Mouse (Mus musculus) forebrain, postnatal 0 days (tissue): ENCODE data around the gene Exoc3l4. TPM values are rescaled to one million over a fixed set of nuclear protein-coding genes. Genes with fewer than 3 reads are reported as not detected.

Source experiments
- ATAC-seq: fragments of 200-750 bp; cut with Nextera tagmentation; 2 replicates; pipeline ENCODE4 v1.8.0; 2017; ENCODE audit warnings: mild to moderate bottlenecking, moderate library complexity
- DNase-seq: peaks from one replicate; pipeline ENCODE4 v3.0.0-alpha.2; 2015
- H3K27ac ChIP-seq: fragments of 300-500 bp; sonication (generic); 2 replicates; pipeline ENCODE4 v1.5.1; 2014; ENCODE audit warnings: low read depth, mild to moderate bottlenecking, antibody characterized with exemption, low read length, moderate library complexity, mixed read lengths
- H3K27me3 ChIP-seq: fragments of 300-500 bp; sonication (generic); 2 replicates; pipeline ENCODE4 v1.6.1; 2014; ENCODE audit warnings: mild to moderate bottlenecking, low read length, mixed read lengths; ENCODE audit not compliant: insufficient read depth
- H3K36me3 ChIP-seq: fragments of 300-500 bp; sonication (generic); 2 replicates; pipeline ENCODE4 v1.6.1; 2014; ENCODE audit warnings: mild to moderate bottlenecking, moderate library complexity; ENCODE audit not compliant: insufficient read depth
- H3K4me1 ChIP-seq: fragments of 300-500 bp; sonication (generic); 2 replicates; pipeline ENCODE4 v1.6.1; 2014; ENCODE audit warnings: antibody characterized with exemption; ENCODE audit not compliant: insufficient read depth
- H3K4me2 ChIP-seq: fragments of 300-500 bp; sonication (generic); 2 replicates; pipeline ENCODE4 v1.6.1; 2014; ENCODE audit warnings: low read depth, mild to moderate bottlenecking, moderate library complexity
- H3K4me3 ChIP-seq: fragments of 300-500 bp; sonication (generic); 2 replicates; pipeline ENCODE4 v1.5.1; 2014; ENCODE audit warnings: low read depth, low read length, mixed read lengths
- H3K9ac ChIP-seq: fragments of 300-500 bp; sonication (generic); 2 replicates; pipeline ENCODE4 v1.6.1; 2014; ENCODE audit warnings: mild to moderate bottlenecking
- H3K9me3 ChIP-seq: fragments of 300-500 bp; sonication (generic); 2 replicates; pipeline ENCODE4 v1.6.1; 2016; ENCODE audit warnings: low read length
- CTCF ChIP-seq: sonication (generic); IDR thresholded peaks from 2 replicates; pipeline ENCODE4 v1.5.1; 2016; ENCODE audit warnings: antibody characterized with exemption, control low read depth, low read depth
- WGBS: fragments of 180-500 bp; shearing (Covaris S2); extraction: QIAGEN DNeasy Blood & Tissue Kit; methylation state at CpG from one replicate; pipeline ENCODE4 v1.1.7; 2014; 5-methylcytosine and 5-hydroxymethylcytosine counted together
- polyA plus RNA-seq: library from polyadenylated mRNA; unstranded; fragments of >200 nt; fragmentation: Nextera tagmentation; extraction: Ambion mirVana; gene quantifications from 2 replicates; pipeline ENCODE4 v1.2.1, GENCODE M21; 2015
- total RNA-seq: library from RNA; depleted of rRNA; stranded (reverse); fragments of >200 nt; gene quantifications from 2 replicates; pipeline ENCODE4 v1.2.3, GENCODE M21; 2014; rRNA removed

Gene Exoc3l4
- total and polyA plus RNA-seq, 2 experiments from 2014 or later = 2.0 to 2.1 TPM

GRCm38 (mm10) chr12:111474893-111475643 lies 58.3 kb downstream of the Exoc3l4 start:
- H3K4me1 ChIP-seq = no peaks in the 10 kb centered on the region
- H3K27ac ChIP-seq = no peak overlapping the region
- no peaks in the 10 kb centered on the region for H3K9me3 ChIP-seq
- no peak overlapping the region for H3K4me2 ChIP-seq
- H3K9ac ChIP-seq = no peak overlapping the region
- no peak overlapping the region for H3K4me3 ChIP-seq
- no peak for TF ChIP-seq CTCF
- WGBS = 43% methylated on average over 8 of the region's 8 CpGs
- H3K27me3 ChIP-seq = no peaks in the 10 kb centered on the region
- peak; percentile 54 for ATAC-seq
- peak; percentile 52 for DNase-seq
- H3K36me3 ChIP-seq = no peaks in the 10 kb centered on the region

- TF ChIP-seq CTCF = no peak
- ATAC-seq = no peak
- H3K4me3 ChIP-seq = no peak overlapping the region
- no peak overlapping the region for H3K9ac ChIP-seq
- no peaks in the 10 kb centered on the region for H3K4me1 ChIP-seq
- H3K9me3 ChIP-seq = no peaks in the 10 kb centered on the region
- no peak overlapping the region for H3K27ac ChIP-seq
- no peaks in the 10 kb centered on the region for H3K36me3 ChIP-seq
- DNase-seq = no peak
- 52% methylated on average over 5 of the region's 5 CpGs for WGBS
- peaks cover 4% of the 10 kb centered on the region for H3K27me3 ChIP-seq
- H3K4me2 ChIP-seq = no peak overlapping the region
Measured at GRCm38 (mm10) chr12:111478924-111479323, 62.1 kb downstream of the Exoc3l4 start.

GRCm38 (mm10) chr12:111479917-111480316 lies 63.1 kb downstream of the Exoc3l4 start:
- H3K4me3 ChIP-seq = no peak overlapping the region
- H3K4me2 ChIP-seq = no peak overlapping the region
- TF ChIP-seq CTCF = peak; percentile 65
- DNase-seq (peak; percentile 26), ATAC-seq (no peak)
- no peak overlapping the region for H3K27ac ChIP-seq
- H3K9me3 ChIP-seq = no peaks in the 10 kb centered on the region
- H3K4me1 ChIP-seq = no peaks in the 10 kb centered on the region
- 72% methylated on average over 2 of the region's 2 CpGs for WGBS
- H3K36me3 ChIP-seq = no peaks in the 10 kb centered on the region
- H3K9ac ChIP-seq = no peak overlapping the region
- peaks cover 14% of the 10 kb centered on the region for H3K27me3 ChIP-seq

Other genes starting within 250 kb of the Exoc3l4 start
- gene 4930595D18Rik, start 232.5 kb upstream of the Exoc3l4 start, total RNA-seq = 0.31 and 0.48 TPM in 2 replicates
- gene 4930595D18Rik, start 232.5 kb upstream of the Exoc3l4 start, polyA plus RNA-seq = not detected in 2 replicates
- gene Amn, start 145.9 kb upstream of the Exoc3l4 start, total RNA-seq = 22.7 and 24.7 TPM in 2 replicates
- gene Amn, start 145.9 kb upstream of the Exoc3l4 start, polyA plus RNA-seq = 50.8 and 59.9 TPM in 2 replicates
- gene Cdc42bpb, start 39.3 kb upstream of the Exoc3l4 start, total RNA-seq = 113 and 139 TPM in 2 replicates
- 28.0 and 31.1 TPM in 2 replicates for gene Cdc42bpb, start 39.3 kb upstream of the Exoc3l4 start, polyA plus RNA-seq
- 3.7 and 4.4 TPM in 2 replicates for gene Lbhd2, start 10.2 kb upstream of the Exoc3l4 start, total RNA-seq
- 10.5 and 12.9 TPM in 2 replicates for gene Lbhd2, start 10.2 kb upstream of the Exoc3l4 start, polyA plus RNA-seq
- gene Tnfaip2, start 25.5 kb downstream of the Exoc3l4 start, total RNA-seq = 1.0 and 4.8 TPM in 2 replicates
- 0.33 and 1.2 TPM in 2 replicates for gene Tnfaip2, start 25.5 kb downstream of the Exoc3l4 start, polyA plus RNA-seq
- gene Gm266, start 68.8 kb downstream of the Exoc3l4 start, total RNA-seq = 5.1 and 5.4 TPM in 2 replicates
- gene Gm266, start 68.8 kb downstream of the Exoc3l4 start, polyA plus RNA-seq = 3.7 and 5.2 TPM in 2 replicates
- 273 and 366 TPM in 2 replicates for gene Eif5, start 121.0 kb downstream of the Exoc3l4 start, total RNA-seq
- 580 and 648 TPM in 2 replicates for gene Eif5, start 121.0 kb downstream of the Exoc3l4 start, polyA plus RNA-seq
- gene Mark3, start 157.5 kb downstream of the Exoc3l4 start, total RNA-seq = 172 and 182 TPM in 2 replicates
- gene Mark3, start 157.5 kb downstream of the Exoc3l4 start, polyA plus RNA-seq = 36.9 and 42.4 TPM in 2 replicates